In genomic region chr7:27249146-27249545, GRCm38 (mm10) we compare ENCODE assay signal across 8 mouse cellular contexts. TPM values are rescaled to one million over a fixed set of nuclear protein-coding genes. Genes with fewer than 3 reads are reported as not detected.
DNase-seq lines count a peak whose midpoint lies in the region; TF ChIP-seq lines count a peak whose summit lies in the region.

No protein-coding gene starts in this region.

- WGBS in cerebellum, adult 2 months: 96% methylated on average over 2 of the region's 2 CpGs

- no peaks in the 10 kb centered on the region for H3K27me3 ChIP-seq in cerebellum, adult 2 months (ENCODE audit: control insufficient read depth, insufficient read depth, low read length)

- H3K4me1 ChIP-seq in cerebellum, adult 2 months (ENCODE audit: control insufficient read depth, insufficient read depth, low read length): no peaks in the 10 kb centered on the region; the same call in 1 of the 2 replicates

- DNase-seq in cerebellum, adult 2 months: no peak
- DNase-seq in cerebellum, postnatal 4 days (ENCODE audit: low spot score in 2 of 2): no peak
- peak; percentile 48 for DNase-seq in left cerebral cortex, postnatal 4 days
- DNase-seq in left cerebral cortex, adult 11 months (ENCODE audit: low spot score): no peak
- DNase-seq in R1 (ENCODE audit: low read depth, low spot score): peak; percentile 78
- DNase-seq in lung, postnatal 36 days: peak; percentile 65
- no peak for DNase-seq in right cerebral cortex, postnatal 4 days
- DNase-seq in right cerebral cortex, postnatal 14 days: no peak

- H3K27ac ChIP-seq in cerebellum, adult 2 months (ENCODE audit: insufficient read depth, low read length): no peak overlapping the region

- intact Hi-C loops in left cerebral cortex, postnatal 4 days (cut with DNase I): no loop called here

- no peak for TF ChIP-seq POLR2A in cerebellum, adult 2 months (IDR thresholded peaks at IDR 0.05; ENCODE audit: borderline replicate concordance, insufficient read depth, low read length)

- TF ChIP-seq CTCF in cerebellum, adult 2 months (IDR thresholded peaks at IDR 0.05; ENCODE audit: borderline replicate concordance, insufficient read depth, low read depth, low read length): peak; percentile 36; the same call in 1 of the 2 replicates

- H3K4me3 ChIP-seq in cerebellum, adult 2 months (replicated peaks; ENCODE audit: insufficient read depth, low read depth, low read length): no peak overlapping the region

RNA-seq across cellular contexts. Expression of gene Numbl, which starts 9.1 kb away (rescaled TPM):
- polyA plus RNA-seq in cerebellum, adult 2 months (2012; rRNA removed): 56.7 and 64.1 TPM in 2 replicates
- total RNA-seq in left cerebral cortex, postnatal 4 days (2021): 100 to 1,000 TPM; 101 to 104 TPM

RNA-seq across cellular contexts. Expression of gene Coq8b, which starts 16.3 kb away (rescaled TPM):
- 20.8 and 23.9 TPM in 2 replicates for polyA plus RNA-seq in cerebellum, adult 2 months (2012; rRNA removed)
- 10 to 100 TPM; 23.6 to 27.0 TPM for total RNA-seq in left cerebral cortex, postnatal 4 days (2021)

RNA-seq across cellular contexts. Expression of gene Itpkc, which starts 20.7 kb away (rescaled TPM):
- 12.4 and 13.2 TPM in 2 replicates for polyA plus RNA-seq in cerebellum, adult 2 months (2012; rRNA removed)
- 10 to 100 TPM; 14.1 to 14.3 TPM for total RNA-seq in left cerebral cortex, postnatal 4 days (2021)

RNA-seq across cellular contexts. Expression of gene Snrpa, which starts 53.1 kb away (rescaled TPM):
- polyA plus RNA-seq in cerebellum, adult 2 months (2012; rRNA removed): 158 and 173 TPM in 2 replicates
- total RNA-seq in left cerebral cortex, postnatal 4 days (2021): 100 to 1,000 TPM in 1 of 2 experiments, 10 to 100 TPM in 1; 98.6 to 110 TPM

RNA-seq across cellular contexts. Expression of gene BC024978, which starts 53.6 kb away (rescaled TPM):
- 17.9 and 18.8 TPM in 2 replicates for polyA plus RNA-seq in cerebellum, adult 2 months (2012; rRNA removed)
- total RNA-seq in left cerebral cortex, postnatal 4 days (2021): 10 to 100 TPM; 16.3 to 18.0 TPM

Comparison
In these comparisons a context has a peak if more than half of its experiments do, and no peak if none do; other contexts are left out.
1. DNase-seq: peak in left cerebral cortex, postnatal 4 days (single experiment), R1 (single experiment) and lung, postnatal 36 days (single experiment); none in cerebellum, adult 2 months (0 of 2), cerebellum, postnatal 4 days (0 of 2), left cerebral cortex, adult 11 months (single experiment), right cerebral cortex, postnatal 4 days (single experiment) and right cerebral cortex, postnatal 14 days (single experiment).